Mouse (Mus musculus) heart, embryonic 16.5 days (tissue): ENCODE measurements around the gene Cfap97d1. TPM values are rescaled to one million over a fixed set of nuclear protein-coding genes. Genes with fewer than 3 reads are reported as not detected.
"Not testable (repeated sequence)": the region's sequence is repeated elsewhere in the genome, so short reads cannot be mapped to it uniquely, and the experiment has no call there.

Experiments used
- ATAC-seq: fragments of 200-750 bp; cut with Nextera tagmentation; replicated peaks from 2 replicates; pipeline ENCODE4 v1.8.0; 2017; ENCODE audit warnings: moderate number of reproducible peaks; ENCODE audit not compliant: insufficient read depth, low FRiP score; ENCODE audit errors: extremely low read depth
- H3K27ac ChIP-seq: fragments of 300-500 bp; sonication (generic); 2 replicates; pipeline ENCODE4 v1.5.1; 2014; ENCODE audit warnings: mild to moderate bottlenecking, low read length, control low read depth, moderate library complexity
- H3K27me3 ChIP-seq: fragments of 300-500 bp; sonication (generic); 2 replicates; pipeline ENCODE4 v1.6.1; 2014; ENCODE audit warnings: low read length, mixed read lengths; ENCODE audit not compliant: control insufficient read depth, insufficient read depth
- H3K36me3 ChIP-seq: fragments of 300-500 bp; sonication (generic); 2 replicates; pipeline ENCODE4 v1.6.1; 2014; ENCODE audit not compliant: control insufficient read depth, insufficient read depth
- H3K4me1 ChIP-seq: fragments of 300-500 bp; sonication (generic); 2 replicates; pipeline ENCODE4 v1.6.1; 2014; ENCODE audit warnings: low read length, mixed read lengths; ENCODE audit not compliant: control insufficient read depth, insufficient read depth
- H3K4me2 ChIP-seq: fragments of 300-500 bp; sonication (generic); 2 replicates; pipeline ENCODE4 v1.6.1; 2014; ENCODE audit warnings: low read depth, mild to moderate bottlenecking, control low read depth, low read length
- H3K4me3 ChIP-seq: fragments of 300-500 bp; sonication (generic); 2 replicates; pipeline ENCODE4 v1.5.1; 2014; ENCODE audit warnings: mild to moderate bottlenecking, control low read depth, low read length
- H3K9ac ChIP-seq: fragments of 300-500 bp; sonication (generic); 2 replicates; pipeline ENCODE4 v1.6.1; 2014; ENCODE audit warnings: low read length, control low read depth
- H3K9me3 ChIP-seq: fragments of 300-500 bp; sonication (generic); replicated peaks from 2 replicates; pipeline ENCODE4 v1.6.1; 2016; ENCODE audit warnings: low read length; ENCODE audit not compliant: control insufficient read depth
- WGBS: fragments of 180-500 bp; shearing (Covaris S2); extraction: QIAGEN DNeasy Blood & Tissue Kit; methylation state at CpG from one replicate; pipeline ENCODE4 v1.1.7; 2014; 5-methylcytosine and 5-hydroxymethylcytosine counted together
- polyA plus RNA-seq: library from polyadenylated mRNA; unstranded; fragments of >200 nt; fragmentation: Nextera tagmentation; extraction: Ambion mirVana; gene quantifications from 2 replicates; pipeline ENCODE4 v1.2.1, GENCODE M21; 2015

The Cfap97d1 gene
- polyA plus RNA-seq, 1 experiment from 2014 or later, result not detected

- Histone ChIP-seq H3K27ac (no peak overlapping the region), H3K9me3 (no peaks in the 10 kb centered on the region), H3K4me1 (peaks cover 24% of the 10 kb centered on the region), H3K9ac (no peak overlapping the region), H3K36me3 (peaks cover 26% of the 10 kb centered on the region), H3K4me3 (no peak overlapping the region), H3K4me2 (no peak overlapping the region), H3K27me3 (no peaks in the 10 kb centered on the region)
- 85% methylated on average over 5 of the region's 5 CpGs for WGBS
- no peak for ATAC-seq
Observed at GRCm38 (mm10) chr11:101979140-101979539, 4.9 kb upstream of the Cfap97d1 start.

GRCm38 (mm10) chr11:101980603-101981157 is 3.4 kb upstream of the Cfap97d1 start:
- H3K27me3 ChIP-seq, result no peaks in the 10 kb centered on the region
- no peak overlapping the region for H3K4me3 ChIP-seq
- WGBS, result 90% methylated on average over 9 of the region's 9 CpGs
- peaks cover 27% of the 10 kb centered on the region for H3K4me1 ChIP-seq
- H3K27ac ChIP-seq, result no peak overlapping the region
- H3K9ac ChIP-seq, result no peak overlapping the region
- H3K36me3 ChIP-seq, result peaks cover 23% of the 10 kb centered on the region
- no peaks in the 10 kb centered on the region for H3K9me3 ChIP-seq
- H3K4me2 ChIP-seq, result no peak overlapping the region
- no peak for ATAC-seq

- Histone ChIP-seq H3K36me3 (peaks cover 16% of the 10 kb centered on the region), H3K4me3 (no peak overlapping the region), H3K9me3 (no peaks in the 10 kb centered on the region), H3K27me3 (no peaks in the 10 kb centered on the region), H3K4me1 (peaks cover 33% of the 10 kb centered on the region), H3K9ac (no peak overlapping the region), H3K4me2 (peak overlapping the region; percentile 94), H3K27ac (no peak overlapping the region; the same call in 1 of the 2 replicates)
- ATAC-seq, result no peak
- WGBS, result 47% methylated on average over 12 of the region's 12 CpGs
Observed at GRCm38 (mm10) chr11:101981850-101982249, 2.2 kb upstream of the Cfap97d1 start.

- Histone ChIP-seq H3K9ac (peak overlapping the region; percentile 38), H3K9me3 (no peaks in the 10 kb centered on the region), H3K27me3 (no peaks in the 10 kb centered on the region), H3K4me3 (peak overlapping the region; percentile 76), H3K27ac (peak overlapping the region; percentile 96), H3K36me3 (peaks cover 14% of the 10 kb centered on the region), H3K4me2 (peak overlapping the region; percentile 94), H3K4me1 (peaks cover 33% of the 10 kb centered on the region)
- ATAC-seq, result no peak
- WGBS, result 25% methylated on average over 6 of the region's 6 CpGs
Observed at GRCm38 (mm10) chr11:101982981-101983411, 1.1 kb upstream of the Cfap97d1 start.

GRCm38 (mm10) chr11:101983431-101983921 is 603 bp upstream of the Cfap97d1 start:
- Histone ChIP-seq H3K9me3 (no peaks in the 10 kb centered on the region), H3K27ac (peak overlapping the region; percentile 96), H3K9ac (peak overlapping the region; percentile 38), H3K27me3 (no peaks in the 10 kb centered on the region), H3K4me1 (peaks cover 33% of the 10 kb centered on the region), H3K4me2 (peak overlapping the region; percentile 94), H3K36me3 (peaks cover 13% of the 10 kb centered on the region), H3K4me3 (peak overlapping the region; percentile 76)
- WGBS, result 39% methylated on average over 10 of the region's 10 CpGs
- ATAC-seq, result no peak

GRCm38 (mm10) chr11:101985450-101985849 is 1.4 kb downstream of the Cfap97d1 start:
- WGBS, result 52% methylated on average over 6 of the region's 6 CpGs
- H3K9ac ChIP-seq, H3K9me3 ChIP-seq, H3K36me3 ChIP-seq, H3K4me2 ChIP-seq, H3K27me3 ChIP-seq, H3K4me3 ChIP-seq, ATAC-seq: not testable (repeated sequence)
- peaks cover 33% of the 10 kb centered on the region for H3K4me1 ChIP-seq
- peak overlapping the region; percentile 96; the same call in 1 of the 2 replicates for H3K27ac ChIP-seq

- Histone ChIP-seq H3K27me3 (no peaks in the 10 kb centered on the region), H3K9ac (no peak overlapping the region), H3K36me3 (peaks cover 4% of the 10 kb centered on the region), H3K4me1 (peaks cover 33% of the 10 kb centered on the region), H3K27ac (no peak overlapping the region), H3K9me3 (no peaks in the 10 kb centered on the region), H3K4me3 (no peak overlapping the region), H3K4me2 (peak overlapping the region; percentile 33)
- no peak for ATAC-seq
- 5% methylated on average over 10 of the region's 10 CpGs for WGBS
Observed at GRCm38 (mm10) chr11:101985990-101986389, 1.9 kb downstream of the Cfap97d1 start.

- H3K4me3 ChIP-seq, result no peak within 1 kb of the TSS
- peaks cover 27% of the 10 kb centered on the region for H3K4me1 ChIP-seq
- peak within 1 kb of the TSS; percentile 33 for H3K4me2 ChIP-seq
- WGBS, result 79% methylated on average over 3 of the region's 3 CpGs
- no peak within 1 kb of the TSS for H3K9ac ChIP-seq
- H3K27me3 ChIP-seq, result no peaks in the 10 kb centered on the region
- no peaks in the 10 kb centered on the region for H3K9me3 ChIP-seq
- no peak for ATAC-seq
- no peaks in the 10 kb centered on the region for H3K36me3 ChIP-seq
- no peak within 1 kb of the TSS for H3K27ac ChIP-seq
Observed at GRCm38 (mm10) chr11:101986913-101987312, 2.8 kb downstream of the Cfap97d1 start, which contains the start of gene Dusp3. Gene Dusp3 (minus strand): TSS chr11:101987013.

- 84% methylated on average over 3 of the region's 3 CpGs for WGBS
- Histone ChIP-seq H3K4me2 (no peak overlapping the region), H3K4me1 (peaks cover 11% of the 10 kb centered on the region)
Observed at GRCm38 (mm10) chr11:101990244-101990643, 6.2 kb downstream of the Cfap97d1 start.

More at GRCm38 (mm10) chr11:101990244-101990643, 6.2 kb downstream of the Cfap97d1 start:
- H3K27me3 ChIP-seq, result no peaks in the 10 kb centered on the region
- no peak overlapping the region for H3K4me3 ChIP-seq
- no peak overlapping the region for H3K9ac ChIP-seq
- no peaks in the 10 kb centered on the region for H3K36me3 ChIP-seq
- H3K9me3 ChIP-seq, result no peaks in the 10 kb centered on the region
- no peak overlapping the region for H3K27ac ChIP-seq
- no peak for ATAC-seq
